Mouse (Mus musculus): ENCODE measurements around the gene Clstn2.

DNA sequence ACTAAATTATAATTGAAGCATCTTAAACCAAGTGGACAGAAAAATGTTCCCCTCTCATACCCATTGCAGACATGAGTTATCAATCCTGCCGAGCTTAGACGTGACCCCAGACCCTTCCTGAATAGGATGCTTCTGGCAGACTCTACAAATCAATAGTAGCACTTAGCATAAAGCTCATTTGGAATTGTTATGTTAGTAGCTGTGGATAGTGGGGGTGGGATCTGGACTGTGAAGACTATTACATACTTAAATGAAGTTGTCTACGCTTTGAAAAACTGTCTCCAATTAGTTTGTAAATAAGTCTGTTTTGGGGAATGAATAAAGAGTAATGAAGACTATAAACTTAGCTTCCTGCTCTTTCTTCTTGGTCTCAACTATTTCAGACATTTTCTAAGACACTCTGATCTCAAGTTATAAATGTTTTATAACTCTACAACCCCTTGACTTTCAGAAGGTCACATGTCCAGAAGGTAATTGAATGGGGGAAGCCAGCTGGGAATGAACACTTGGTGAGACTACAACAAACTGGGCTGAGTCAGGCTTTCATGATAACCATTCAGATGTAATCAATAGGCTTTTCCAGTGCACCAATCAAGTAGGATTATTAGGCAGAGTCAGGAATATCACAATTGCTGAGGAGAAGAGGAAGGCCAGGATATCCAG lies 216.7 kb downstream of the Clstn2 start:
- no peak for TF ChIP-seq CTCF (IDR thresholded peaks at IDR 0.05; ENCODE audit: low read depth)
- TF ChIP-seq EP300 (IDR thresholded peaks at IDR 0.05; ENCODE audit: low read depth): no peak

Data from heart, postnatal 0 days (tissue).